Mouse (Mus musculus) retina, postnatal 1 day (tissue): ENCODE measurements around the gene Prune2.

Experiments
- DNase-seq: peaks from one replicate; pipeline ENCODE4 v3.0.0-alpha.2; 2012

The Prune2 gene

DNA sequence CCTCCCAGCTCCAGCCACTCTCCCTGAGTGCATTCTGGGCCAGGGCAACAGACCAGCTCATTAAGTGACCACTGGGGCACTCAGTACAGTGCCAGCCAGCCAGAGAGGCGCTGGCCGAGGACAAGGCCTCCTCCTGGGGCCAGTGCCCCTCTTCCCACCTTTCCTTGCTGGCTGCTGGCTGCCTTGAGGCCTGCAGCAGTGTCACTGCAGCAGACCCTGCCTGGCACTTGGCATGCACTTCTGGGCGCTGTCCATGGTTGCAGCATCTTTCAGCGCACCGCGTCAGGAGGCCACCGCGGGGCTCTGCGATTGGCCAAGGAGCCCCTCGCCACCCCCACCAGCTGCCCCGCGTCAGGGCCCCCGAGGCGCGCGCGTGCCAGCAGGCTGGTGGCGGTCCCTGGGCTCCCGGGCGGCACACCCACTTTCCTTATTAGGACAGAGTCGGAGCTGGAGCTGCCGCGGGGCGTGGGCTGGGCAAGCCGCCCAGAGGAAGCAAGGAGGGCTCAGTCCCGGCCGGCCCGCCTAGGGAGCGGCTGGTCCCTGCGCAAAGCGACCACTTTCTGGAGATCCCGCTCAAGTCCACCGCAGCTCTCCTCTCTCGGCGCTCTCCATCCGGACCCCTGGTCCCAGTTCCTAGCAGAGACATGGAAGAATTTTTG lies at the start of gene Prune2:
Prune2 (plus strand) TSS at position 506 of the 659 bp plus-strand sequence.
- peak; percentile 94 for DNase-seq

DNA sequence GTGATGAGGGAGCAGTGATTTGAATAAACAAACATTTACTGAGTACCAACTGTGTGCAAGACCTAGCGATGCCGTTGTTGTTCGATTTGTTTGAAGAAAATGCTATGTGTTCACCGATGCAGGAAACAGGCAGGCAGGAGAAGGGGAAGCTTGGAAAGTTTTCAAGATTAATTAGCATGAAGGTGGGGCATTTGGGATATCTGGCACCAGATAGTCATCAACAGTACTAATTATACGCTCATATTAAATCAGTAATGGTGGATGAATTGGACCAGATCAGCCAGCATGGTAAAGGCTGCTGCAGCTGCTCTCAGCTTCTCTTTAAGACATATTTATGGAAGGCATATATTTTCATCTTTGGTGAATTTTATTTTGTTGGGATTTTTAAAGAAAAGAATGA lies 44.4 kb upstream of the Prune2 start:
- DNase-seq, result no peak

DNA sequence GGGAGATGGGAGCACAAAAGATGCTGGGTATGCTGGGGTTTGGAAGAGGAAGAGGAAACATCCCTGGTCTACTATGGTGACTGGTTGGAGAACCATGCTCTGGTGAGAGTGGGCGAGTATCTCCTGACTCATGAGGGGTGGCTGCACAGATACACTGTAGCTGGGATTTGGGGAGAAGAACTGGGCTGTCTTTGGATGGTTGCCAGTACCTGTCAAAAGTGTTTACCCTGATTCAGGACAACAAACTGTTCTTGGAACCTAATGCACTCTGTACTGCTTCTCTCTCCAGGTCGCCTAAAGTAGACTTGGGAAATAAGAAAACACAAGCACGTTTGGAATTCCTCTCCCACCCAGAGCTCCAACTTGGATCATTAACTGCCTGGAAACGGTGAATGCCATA lies 31.4 kb upstream of the Prune2 start:
- peak; percentile 40 for DNase-seq

DNA sequence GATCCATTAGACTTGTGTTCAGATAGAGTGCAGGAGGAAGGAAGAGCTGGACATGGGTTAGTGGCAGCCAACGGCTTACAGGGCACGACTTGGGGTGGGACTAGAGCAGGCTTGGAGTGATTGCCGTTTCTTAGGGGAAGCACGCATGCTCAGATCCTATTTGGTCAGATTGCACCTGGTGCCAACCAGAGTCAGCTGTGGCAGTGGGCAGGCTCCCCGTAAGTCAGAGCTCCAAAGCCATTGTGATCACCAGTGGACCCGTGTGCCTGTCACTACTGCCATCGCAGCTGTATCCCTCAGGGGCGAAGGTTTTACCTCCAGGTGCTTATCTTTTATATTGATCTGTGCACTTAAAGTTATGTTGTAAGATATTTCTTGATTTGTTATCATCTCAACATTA lies 21.3 kb upstream of the Prune2 start:
- no peak for DNase-seq

DNA sequence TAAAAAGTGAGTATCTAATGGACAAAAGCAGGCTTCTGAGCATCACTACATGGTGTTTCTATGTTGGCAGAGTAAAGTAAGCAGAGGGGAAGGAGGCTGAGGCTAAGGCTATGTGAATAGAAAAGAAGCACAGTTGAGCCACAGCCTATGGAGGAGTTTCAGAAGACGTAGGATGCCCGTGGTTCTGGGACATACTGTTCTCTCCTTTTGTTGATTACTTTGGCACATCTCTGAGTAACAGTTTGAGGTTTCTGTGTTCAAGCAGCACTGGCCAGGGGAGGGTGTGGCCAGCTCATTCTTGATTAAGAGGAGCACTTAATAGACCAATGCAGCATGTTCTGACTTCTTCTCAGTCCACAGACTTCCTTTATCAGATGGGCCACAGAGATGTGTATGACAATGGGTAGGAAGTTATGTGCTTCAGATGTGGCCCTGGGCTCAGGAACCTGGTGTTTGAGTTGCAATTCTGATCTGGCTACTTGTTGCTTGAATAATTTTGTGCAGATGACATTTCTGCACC lies 7.1 kb upstream of the Prune2 start:
- no peak for DNase-seq

DNA sequence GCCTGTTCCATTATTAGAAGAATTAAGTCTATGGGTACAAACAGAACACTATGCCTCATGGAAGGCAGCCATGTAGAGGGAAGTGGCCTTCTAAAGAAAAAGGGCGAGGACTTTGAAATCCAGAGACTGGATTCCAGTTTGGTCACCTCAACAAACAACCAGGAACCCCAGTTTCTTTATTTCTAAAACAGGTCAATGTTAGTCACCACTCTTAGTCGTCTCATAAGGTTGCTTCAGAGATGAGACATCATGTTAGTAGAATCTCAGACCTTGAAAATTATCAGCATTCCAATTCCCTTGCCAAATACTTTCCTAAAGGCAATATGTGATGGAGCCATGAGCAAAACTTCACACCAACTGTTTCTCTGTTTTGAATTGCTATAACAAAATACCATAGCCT lies 6.6 kb upstream of the Prune2 start:
- no peak for DNase-seq

DNA sequence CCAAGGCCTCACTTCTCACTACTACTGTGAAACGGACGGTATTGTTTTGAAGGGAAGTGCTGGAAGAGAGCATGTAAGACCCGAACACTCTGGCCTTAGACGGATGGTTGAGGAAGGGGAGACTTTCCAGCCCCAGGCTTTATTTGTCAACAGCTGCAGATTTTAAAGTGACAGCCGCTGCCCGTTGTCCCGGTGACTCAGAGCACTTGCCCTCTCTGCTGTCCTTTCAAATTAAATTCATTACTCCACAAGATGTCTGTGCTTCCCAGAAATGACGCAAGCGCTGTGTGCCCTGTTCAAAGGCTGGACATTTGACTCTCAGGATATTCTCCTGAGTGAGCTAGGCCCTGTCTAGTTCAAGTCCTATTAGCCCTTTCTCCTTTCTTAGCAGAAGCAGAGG lies 5.9 kb upstream of the Prune2 start:
- DNase-seq, result peak; percentile 77

DNA sequence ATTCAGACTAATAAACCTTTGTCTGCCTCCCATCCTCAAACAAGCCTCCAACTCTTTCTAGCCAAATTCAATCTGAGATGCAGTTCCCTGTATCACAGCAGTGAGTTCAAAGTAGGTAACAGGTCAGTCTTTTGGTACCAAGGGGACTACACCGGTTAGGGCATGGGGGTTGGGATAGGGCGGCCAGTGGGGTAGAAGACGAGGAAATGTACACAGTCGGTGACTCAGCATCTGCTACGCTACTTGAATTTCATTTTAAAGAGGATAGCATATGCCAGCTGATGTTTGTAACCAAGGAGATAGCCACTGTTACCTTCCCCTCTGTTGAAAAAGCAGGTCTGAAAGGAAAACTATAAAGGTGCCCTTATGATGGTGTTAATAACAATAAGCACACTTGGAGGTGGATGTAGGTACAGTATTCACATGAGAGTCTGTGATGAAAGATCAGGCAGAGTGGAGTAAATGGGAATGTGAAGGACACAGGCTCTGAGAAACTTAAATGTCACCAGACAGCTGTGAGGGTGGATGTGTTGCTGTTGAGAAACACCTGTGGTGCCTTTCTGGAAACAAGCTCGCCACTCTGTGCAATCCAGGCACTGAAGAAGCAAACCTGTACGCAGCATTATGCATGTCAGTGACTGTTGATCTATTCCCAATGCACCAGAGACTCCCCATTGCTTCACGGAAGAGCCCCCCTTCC lies 5.1 kb upstream of the Prune2 start:
- DNase-seq, result no peak

DNA sequence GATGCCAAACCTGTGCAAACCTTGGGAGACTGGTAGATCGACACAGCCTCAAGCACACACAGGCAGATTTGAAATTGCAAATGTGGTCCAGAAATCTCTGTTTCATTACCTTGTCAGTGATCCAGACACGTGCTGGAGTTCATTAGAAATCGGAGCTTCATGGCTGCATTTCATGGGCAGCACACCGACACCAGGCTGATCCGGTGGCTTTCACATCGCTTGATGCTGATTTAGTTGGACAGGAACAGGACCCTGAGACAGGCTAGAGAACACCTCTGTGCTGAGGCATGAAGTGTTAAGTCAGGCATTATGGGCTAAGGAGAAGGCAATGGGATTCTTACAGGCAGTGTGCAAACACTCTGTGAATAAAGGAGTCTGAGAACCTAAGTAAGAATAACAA lies 1.2 kb upstream of the Prune2 start:
- DNase-seq, result peak; percentile 56

DNA sequence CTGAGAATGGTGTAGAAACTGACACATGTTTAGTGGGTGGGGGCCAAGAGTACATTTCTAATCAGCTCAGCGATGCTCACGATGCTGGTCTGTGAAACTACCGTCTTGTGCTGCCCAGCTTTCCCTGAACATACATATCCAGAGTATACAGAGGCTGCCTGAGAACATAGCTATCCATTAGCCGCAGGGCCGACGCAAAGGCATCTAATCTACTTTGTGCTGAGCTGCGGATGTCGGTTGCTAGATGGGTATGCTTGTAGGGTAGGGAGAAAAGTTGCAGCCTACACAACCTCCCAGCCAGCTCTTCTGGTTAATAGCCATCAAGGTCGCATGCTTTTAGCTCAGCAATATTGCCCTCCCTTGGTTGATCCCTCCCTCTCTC lies 696 bp upstream of the Prune2 start:
- DNase-seq, result no peak

DNA sequence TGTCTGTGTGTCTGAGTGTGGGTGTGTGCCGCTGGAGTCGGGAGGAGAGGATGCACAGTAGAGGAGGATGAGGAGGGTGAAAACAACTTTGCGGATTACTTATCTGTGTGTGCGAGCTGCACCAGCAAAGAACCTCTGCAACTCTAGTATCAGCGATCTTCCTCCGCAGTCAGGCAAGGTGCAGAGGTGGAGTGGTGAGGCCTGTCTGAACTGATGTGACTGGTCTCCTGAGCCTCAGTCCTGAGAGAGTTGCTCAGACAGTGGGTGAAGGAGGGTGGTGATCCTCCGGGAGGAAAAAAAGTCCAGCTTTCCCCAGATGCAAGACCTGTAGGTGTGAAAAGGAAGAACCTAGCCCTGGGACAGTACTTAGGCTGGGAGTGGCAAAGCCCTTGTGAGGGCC lies 401 bp downstream of the Prune2 start:
- DNase-seq, result no peak

DNA sequence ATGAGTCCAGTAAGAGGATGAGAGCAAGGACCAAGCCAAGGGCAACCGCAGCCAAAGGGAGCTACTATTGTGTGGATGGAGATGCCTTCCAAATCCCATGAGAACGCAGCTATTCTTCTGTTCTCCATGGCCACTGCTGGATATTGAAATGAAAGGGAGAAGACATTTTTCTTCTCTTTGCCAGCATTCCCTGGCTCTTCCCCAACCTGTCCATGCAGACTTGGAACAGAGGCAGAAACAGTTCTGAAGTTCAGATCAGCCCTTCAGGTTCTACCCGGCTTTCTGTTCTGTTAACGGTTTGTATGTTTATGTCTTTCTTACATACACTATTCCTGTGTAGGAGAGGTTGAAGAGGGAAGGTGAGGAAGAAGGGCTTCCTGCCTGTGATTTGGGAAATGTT lies 3.1 kb downstream of the Prune2 start:
- no peak for DNase-seq

DNA sequence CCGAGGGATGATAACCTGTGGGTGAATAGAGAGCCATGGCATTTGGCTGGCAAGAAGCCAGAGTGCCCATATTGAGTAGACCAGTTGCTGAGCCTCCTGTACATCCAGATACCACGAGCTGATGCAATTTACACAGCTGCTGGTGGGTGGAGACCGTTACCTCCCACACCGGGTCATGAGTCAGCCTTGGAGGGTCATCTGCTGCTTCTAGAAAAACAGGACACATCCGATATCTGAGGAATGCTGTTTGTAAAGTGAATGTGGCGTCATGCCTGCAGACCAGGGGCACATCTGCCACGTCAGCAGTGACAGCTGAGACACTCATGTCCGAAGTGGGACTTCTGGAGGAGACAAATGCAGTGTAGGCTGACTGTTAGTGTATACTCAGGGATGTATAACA lies 3.6 kb downstream of the Prune2 start:
- DNase-seq, result no peak

DNA sequence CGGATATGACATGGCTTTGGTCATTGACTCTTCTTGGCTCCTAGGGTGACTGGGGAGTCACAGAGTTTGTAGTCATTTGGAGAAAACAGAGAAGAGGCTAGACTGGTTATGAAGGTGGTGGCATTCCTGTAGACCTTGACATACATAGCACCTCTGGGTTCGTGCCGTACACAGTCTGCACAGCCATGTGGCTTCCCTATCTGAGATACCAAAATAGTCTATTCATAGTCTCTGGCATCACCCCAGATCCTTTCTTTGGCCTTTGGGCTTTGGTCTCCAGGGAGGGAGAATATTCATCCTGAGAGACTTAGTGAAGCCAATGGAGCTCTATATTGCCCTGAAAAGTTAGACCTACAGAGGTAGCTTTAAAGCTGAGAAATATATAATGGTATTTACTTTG lies 5.1 kb downstream of the Prune2 start:
- no peak for DNase-seq

DNA sequence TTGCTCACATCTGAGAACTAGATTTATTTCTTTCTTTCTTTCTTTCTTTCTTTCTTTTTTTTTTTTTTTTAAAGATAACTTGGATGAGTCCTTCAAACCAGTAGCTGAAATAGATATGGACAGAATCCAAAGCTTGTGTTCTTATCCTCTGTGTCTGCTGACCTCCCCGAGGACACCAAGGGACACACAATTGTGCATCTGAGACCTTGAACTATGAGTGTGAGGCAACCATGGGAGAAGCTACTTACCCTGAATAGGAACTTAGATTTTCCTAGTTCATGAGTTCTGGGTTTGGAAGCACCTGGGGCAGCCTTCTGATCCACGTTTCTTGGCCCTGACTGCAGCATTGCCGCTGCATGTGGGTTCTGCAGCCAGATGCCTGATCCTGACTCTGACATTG lies 7.3 kb downstream of the Prune2 start:
- no peak for DNase-seq

DNA sequence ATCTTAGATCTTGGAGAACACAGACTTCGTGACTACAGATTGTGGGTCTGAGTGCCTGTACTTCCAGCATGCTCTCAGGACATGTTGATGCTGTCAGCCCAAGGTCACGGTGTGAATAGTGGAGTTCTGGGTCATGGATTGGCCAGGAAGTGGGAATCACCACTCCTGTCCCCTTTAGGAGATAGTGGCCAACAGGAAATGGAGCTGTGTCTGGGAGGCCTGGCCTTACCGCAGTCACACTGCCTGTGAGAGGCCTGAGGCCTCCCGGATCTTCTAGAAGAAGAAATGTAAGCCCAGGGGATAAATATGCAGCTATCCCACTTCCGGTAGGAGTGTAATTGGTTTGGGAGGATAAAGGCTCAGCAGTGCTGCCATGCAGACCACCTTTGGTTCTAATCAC lies 12.8 kb downstream of the Prune2 start:
- DNase-seq, result no peak

DNA sequence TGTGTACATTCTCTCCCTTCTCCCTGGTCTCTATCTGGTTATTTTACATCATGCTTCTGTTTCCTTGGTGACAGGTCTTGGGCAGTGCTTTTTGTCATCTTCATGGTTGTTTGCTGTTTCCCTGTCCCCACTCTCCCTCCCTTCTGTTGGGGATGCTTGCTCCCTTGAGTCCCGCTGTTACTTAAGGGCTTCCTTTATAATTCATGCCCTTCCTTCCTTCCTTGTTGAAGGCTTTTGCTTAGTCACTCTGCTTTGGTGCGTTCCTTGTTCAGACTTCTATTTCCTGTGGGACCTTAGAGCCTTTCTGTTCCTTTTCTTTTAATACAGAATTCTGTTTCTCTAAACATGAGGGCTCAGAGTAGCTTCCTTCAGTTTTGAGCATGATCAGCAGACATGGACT lies 14.7 kb downstream of the Prune2 start:
- peak; percentile 14 for DNase-seq

DNA sequence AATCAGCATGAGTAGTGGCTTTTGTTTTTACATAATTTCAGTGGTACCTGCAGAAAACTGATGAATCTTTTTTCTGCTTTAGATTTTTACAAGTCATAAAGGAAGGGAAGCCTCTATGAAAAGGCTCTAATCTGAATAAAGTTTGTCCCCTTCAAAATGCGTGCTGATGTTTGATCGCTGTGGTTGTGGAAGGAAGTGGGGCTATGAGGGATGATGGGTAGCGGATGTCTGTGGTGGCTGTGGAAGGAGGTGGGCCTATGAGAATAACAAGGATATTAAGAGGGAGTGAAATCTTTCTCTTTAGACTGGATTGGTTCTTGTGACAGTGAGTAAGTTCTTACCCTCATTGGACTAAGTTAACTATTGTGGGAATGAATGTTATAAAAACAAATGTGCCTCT lies 23.0 kb downstream of the Prune2 start:
- DNase-seq, result no peak

DNA sequence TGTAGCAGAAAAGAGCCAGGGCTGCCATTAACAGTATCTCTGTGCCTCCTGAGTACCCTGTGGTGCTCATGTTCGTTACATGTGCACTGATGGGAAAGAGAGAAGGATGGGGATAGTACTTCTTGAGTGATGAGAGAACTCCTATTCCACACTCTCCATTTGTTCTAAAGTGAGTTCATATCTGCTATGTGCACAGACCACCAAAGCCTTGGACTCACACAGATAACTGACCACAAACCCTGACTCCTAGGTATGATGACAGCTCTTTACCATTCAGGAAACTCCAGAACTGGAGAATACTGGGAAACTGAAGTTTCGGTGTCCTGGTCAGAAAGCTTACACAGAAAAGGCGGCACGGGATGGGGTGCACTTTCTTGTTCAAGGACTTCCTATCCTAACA lies 25.8 kb downstream of the Prune2 start:
- DNase-seq, result no peak

DNA sequence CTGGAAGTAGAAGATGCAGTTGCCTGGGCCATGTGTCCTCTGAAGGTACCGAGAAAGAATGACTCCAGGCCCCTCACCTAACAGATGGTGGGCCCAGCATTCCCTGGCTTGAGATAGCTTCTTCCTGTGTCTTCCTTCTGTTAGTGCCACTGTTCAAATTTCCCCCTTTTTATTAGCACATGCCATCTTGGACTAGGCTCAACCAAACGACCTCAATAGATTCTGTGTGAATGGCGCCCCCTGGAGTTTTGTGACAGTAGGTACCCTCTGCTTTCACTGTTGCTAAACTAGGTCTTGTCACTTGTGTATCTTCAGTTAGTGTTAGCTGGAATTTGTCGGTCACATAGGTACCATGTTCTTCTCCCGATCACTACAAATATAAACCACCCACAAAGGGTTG lies 29.0 kb downstream of the Prune2 start:
- DNase-seq, result peak; percentile 72

DNA sequence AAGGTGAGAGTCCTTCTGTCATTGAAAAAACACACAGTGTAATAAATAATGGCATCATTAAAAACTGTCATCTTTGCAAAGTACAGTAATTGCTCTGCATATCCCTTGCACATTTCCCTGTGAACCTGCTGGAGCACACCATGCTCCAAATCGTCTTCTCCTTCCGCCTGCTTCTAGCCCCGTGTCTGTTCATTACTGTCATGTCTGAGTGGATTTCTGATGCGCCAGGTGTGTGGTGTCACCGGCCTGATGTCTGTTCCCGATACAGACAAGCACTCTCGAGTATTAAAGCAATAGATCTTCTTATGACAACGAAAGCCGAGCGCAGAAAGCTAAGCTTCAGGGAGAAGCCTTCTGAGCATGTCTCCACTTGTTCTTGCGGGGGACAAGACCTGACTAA lies 32.1 kb downstream of the Prune2 start:
- no peak for DNase-seq

DNA sequence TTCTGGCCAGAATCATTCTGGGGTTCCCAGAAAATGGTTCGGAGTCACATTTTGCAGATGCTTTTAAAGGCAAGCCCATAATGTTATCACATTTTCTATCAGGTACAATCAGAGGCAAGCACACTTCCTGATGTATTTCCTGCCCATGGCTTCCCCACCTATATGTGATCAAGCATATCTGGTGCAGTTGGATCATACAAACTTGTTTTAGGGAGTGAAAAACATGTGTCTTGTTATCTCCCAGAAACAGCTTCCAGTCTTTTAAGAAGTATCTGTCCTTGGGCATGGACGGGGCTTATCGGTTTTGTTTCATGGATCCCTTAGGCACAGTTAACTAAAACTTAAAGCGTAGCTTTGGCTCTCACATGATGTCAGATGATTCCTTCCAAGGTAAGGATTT lies 36.2 kb downstream of the Prune2 start:
- no peak for DNase-seq

DNA sequence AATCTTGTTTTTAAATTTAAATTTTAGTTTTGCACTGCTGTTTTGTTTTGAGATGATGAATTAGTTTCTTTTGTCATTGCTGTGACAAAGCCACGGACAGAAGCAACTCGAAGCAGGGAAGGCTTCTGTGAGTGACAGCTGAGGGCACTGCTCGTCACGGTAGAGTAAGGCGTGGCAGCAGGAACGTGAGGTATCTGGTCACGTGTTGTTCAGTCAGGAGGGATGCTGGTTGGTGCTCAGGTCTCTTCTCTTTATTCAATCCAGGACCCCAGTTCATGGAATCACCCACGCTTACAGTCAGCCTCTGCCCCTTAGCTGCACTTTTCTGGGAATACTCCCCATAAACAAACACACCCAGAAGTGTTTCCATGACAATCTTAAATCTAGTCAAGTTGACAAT lies 38.3 kb downstream of the Prune2 start:
- no peak for DNase-seq

DNA sequence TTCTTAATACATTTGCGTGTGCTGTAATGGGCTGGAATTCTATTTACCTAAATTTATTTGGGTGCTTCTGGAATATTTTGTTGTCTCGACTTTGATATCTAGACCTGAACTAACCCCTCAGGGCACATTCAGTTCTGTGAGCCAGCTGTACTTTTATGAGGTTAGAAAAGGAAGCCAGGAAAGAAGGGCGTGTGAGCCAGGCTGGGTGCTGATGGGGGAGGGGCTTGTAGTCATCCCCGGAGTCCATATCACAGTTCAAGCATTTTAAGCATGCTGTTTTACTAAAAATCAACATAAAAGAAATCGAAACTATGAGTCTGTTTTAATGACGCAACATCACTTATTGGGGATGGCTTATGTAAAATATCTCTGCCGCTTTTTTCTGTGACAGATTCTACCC lies 42.0 kb downstream of the Prune2 start:
- DNase-seq, result no peak
